Mouse (Mus musculus): ENCODE measurements at regions not wholly inside any gene's neighbourhood (a gene's known extent, or its start where the extent isn't known, plus 50 kb on each side); places are given as distances from the start of the nearest gene placed in this dataset.

DNA sequence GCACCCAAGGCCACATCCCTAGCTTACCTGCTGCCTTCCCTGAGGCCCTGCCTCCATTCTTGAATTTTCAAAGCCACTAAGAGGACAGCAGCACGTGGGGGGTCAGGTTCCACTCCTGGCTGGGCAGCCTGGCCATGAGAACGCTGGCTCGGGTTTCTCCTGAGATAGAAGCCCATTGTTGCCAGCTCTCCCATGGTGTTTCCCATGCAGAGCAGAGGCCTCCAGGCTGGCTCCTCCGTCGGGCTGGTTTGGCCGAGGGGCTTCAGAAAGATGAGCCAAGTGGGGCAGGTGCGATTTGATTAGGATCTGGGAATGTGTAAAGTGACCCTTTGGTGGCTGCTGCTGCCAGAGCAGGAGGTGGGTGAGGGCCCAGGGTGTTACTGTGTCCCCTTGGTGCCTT lies 87.8 kb upstream of the Otos start:
- no peak overlapping the region for H3K4me3 ChIP-seq (ENCODE audit: insufficient read depth, low read length)
- H3K4me1 ChIP-seq (ENCODE audit: control insufficient read depth, insufficient read depth, low read length): no peaks in the 10 kb centered on the region
- TF ChIP-seq CTCF (IDR thresholded peaks at IDR 0.05; ENCODE audit: extremely low read depth, insufficient read depth, low read length) (no peak), POLR2A (IDR thresholded peaks at IDR 0.05; ENCODE audit: extremely low read depth, insufficient read depth, low read length) (no peak)
- H3K27ac ChIP-seq (ENCODE audit: insufficient read depth, low read length): no peak overlapping the region

DNA sequence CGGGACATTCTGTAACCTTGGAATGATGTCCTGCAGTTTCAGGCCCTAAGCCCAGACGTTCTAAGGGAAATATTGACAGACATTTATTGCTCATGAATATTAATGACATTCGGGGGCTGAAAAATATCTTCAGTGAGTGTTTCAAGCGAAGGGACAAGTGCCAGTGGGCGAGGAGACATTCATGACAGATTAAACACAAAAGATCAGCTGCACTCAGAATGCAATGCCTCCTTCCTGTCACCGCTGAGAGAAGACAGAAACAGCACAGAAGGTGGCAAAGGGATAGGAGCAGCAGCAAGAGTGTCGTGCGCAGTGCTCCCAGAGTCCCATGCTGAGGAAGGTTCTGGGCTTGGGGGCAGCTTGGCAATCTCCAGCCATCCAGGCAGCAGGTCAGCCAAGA lies 85.1 kb upstream of the Otos start:
- no peak for TF ChIP-seq POLR2A (IDR thresholded peaks at IDR 0.05; ENCODE audit: extremely low read depth, insufficient read depth, low read length)
- no peak for TF ChIP-seq CTCF (IDR thresholded peaks at IDR 0.05; ENCODE audit: extremely low read depth, insufficient read depth, low read length)
- H3K4me3 ChIP-seq (ENCODE audit: insufficient read depth, low read length): no peak overlapping the region

DNA sequence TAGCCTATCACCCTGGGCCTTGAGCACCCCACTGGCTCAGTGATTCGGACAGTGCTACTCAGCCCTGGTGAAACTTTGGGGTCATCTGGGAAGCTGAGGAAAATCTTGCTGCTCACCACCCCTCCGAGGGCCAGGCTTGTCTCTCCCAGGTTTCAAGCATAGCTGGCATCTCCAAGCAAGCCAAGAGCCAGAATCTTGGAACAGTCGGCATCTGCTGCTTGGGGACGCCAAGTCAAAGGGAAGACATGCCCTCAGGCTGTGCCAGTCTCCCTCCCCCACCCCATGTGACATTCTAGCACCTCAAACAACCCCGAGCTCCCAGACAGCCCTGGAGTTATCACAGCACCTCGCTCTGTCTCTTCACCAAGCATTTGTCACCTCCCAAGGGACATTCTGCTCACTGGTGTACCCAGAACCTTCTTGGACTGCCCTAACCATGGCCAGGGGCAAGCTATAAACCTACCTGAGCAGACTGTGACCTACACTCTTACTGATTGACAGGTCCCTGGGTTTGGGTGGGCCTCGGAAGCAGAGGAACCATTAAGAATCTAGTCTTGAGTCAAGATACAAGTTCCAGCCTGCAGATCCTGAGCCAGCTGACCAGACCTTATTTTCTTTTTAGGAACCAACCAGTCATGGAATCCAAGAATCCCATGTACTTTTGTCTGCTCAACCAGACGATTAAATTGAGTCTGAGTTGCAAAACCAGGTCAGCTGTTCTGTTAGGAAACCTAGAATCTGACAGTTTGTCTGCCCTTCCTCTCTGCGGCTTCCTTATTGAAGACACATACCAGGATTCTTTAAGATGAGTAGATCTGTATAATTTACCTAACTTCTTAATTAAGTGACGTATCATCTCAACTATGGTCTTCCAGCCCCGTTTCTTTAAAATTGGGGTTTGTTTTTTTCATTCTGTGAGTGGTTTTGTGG lies 83.0 kb upstream of the Otos start:
- Histone ChIP-seq H3K4me1 (ENCODE audit: control insufficient read depth, insufficient read depth, low read length) (peaks cover 4% of the 10 kb centered on the region; the same call in 1 of the 2 replicates), H3K27ac (ENCODE audit: insufficient read depth, low read length) (no peak overlapping the region), H3K4me3 (ENCODE audit: insufficient read depth, low read length) (no peak overlapping the region)
- TF ChIP-seq POLR2A (IDR thresholded peaks at IDR 0.05; ENCODE audit: extremely low read depth, insufficient read depth, low read length) (no peak), CTCF (IDR thresholded peaks at IDR 0.05; ENCODE audit: extremely low read depth, insufficient read depth, low read length) (no peak)

More for the DNA sequence above, 85.1 kb upstream of the Otos start:
- Histone ChIP-seq H3K27ac (ENCODE audit: insufficient read depth, low read length) (no peak overlapping the region), H3K4me1 (ENCODE audit: control insufficient read depth, insufficient read depth, low read length) (peaks cover 4% of the 10 kb centered on the region; the same call in 1 of the 2 replicates)

DNA sequence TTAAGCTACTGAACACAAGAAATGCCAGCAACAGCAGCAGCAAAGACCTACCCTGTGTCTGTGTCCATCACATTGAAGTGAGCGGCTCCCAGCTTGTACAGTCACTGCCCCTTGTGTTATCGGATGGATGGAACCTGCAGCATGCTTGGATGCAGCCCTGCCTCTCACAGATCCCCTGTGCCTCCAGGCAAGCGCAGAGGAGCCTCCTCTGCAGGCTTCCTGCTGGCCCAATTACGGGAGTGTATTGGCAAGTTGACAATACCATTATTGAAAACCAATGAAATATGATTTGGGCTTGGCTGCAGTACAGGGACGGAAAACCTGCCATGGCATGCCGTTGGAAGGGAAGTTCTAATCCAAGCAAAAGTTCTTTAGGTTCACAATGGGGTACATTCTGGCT lies 81.9 kb upstream of the Otos start:
- TF ChIP-seq CTCF (IDR thresholded peaks at IDR 0.05; ENCODE audit: extremely low read depth, insufficient read depth, low read length): no peak
- Histone ChIP-seq H3K4me1 (ENCODE audit: control insufficient read depth, insufficient read depth, low read length) (peaks cover 4% of the 10 kb centered on the region; the same call in 1 of the 2 replicates), H3K27ac (ENCODE audit: insufficient read depth, low read length) (no peak overlapping the region), H3K4me3 (ENCODE audit: insufficient read depth, low read length) (no peak overlapping the region)

DNA sequence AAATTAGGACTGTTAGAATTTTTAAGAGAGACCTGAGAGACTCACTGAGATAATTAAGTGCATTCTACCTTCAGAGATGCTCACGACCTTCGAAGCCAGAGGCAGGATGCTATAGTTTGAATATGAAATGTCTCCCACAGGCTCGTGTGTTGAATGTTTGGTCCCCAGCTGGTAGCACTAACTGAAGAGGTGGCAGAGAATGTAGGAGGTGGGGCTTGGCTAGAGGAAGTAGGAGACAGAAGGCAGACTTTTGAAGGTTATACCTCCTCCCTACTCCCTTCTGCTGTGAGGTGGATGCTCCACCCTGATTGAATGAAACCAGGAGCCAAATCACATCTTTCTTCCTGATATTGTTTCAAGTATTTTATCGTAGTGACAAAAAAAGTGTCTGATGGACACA lies 79.3 kb upstream of the Otos start:
- no peak overlapping the region for H3K4me3 ChIP-seq (ENCODE audit: insufficient read depth, low read length)
- no peak overlapping the region for H3K27ac ChIP-seq (ENCODE audit: insufficient read depth, low read length)
- peaks cover 4% of the 10 kb centered on the region; the same call in 1 of the 2 replicates for H3K4me1 ChIP-seq (ENCODE audit: control insufficient read depth, insufficient read depth, low read length)
- TF ChIP-seq CTCF (IDR thresholded peaks at IDR 0.05; ENCODE audit: extremely low read depth, insufficient read depth, low read length): no peak
- TF ChIP-seq POLR2A (IDR thresholded peaks at IDR 0.05; ENCODE audit: extremely low read depth, insufficient read depth, low read length): no peak

DNA sequence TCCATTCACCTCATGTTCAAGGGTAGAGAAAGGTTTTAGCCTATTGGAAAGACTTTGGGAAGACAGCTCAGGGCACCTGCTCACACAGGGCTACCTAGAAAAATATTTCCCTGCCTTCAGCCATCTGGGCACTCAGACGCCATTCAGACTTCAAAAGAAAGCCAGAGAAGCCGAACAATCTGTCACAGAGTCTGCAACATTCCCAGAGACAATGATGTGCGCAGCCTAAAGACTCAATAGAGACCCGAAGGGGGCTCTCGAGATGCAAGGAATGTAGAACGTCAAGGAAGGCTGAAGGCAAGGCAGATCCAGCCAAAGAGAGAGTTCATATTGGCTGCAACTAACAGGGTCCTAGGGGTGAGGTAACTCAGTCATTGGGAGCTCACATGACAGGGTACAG lies 78.7 kb upstream of the Otos start:
- Histone ChIP-seq H3K4me1 (ENCODE audit: control insufficient read depth, insufficient read depth, low read length) (peaks cover 4% of the 10 kb centered on the region; the same call in 1 of the 2 replicates), H3K27ac (ENCODE audit: insufficient read depth, low read length) (no peak overlapping the region), H3K4me3 (ENCODE audit: insufficient read depth, low read length) (no peak overlapping the region)
- TF ChIP-seq POLR2A (IDR thresholded peaks at IDR 0.05; ENCODE audit: extremely low read depth, insufficient read depth, low read length): no peak
- TF ChIP-seq CTCF (IDR thresholded peaks at IDR 0.05; ENCODE audit: extremely low read depth, insufficient read depth, low read length): no peak

DNA sequence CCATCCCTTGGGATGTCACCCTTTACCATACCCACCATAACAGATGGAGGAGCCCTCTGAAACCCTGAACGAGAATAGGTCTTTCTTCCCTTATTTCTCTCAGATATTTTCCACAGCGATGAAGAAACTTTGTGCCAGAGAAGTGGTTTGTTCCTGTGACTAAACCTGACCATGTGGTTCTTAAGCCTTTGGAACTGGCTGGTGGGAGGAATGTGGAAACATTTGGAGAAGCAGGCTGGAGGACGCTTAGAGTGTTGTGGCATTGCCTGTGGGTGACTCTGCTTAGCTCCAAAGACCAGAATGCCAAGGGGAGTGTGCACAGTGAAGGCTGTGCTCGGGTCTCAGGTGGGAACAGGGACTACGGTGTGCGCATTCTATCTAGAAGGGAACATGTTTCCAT lies 77.7 kb upstream of the Otos start:
- Histone ChIP-seq H3K4me1 (ENCODE audit: control insufficient read depth, insufficient read depth, low read length) (peaks cover 4% of the 10 kb centered on the region; the same call in 1 of the 2 replicates), H3K27ac (ENCODE audit: insufficient read depth, low read length) (no peak overlapping the region), H3K4me3 (ENCODE audit: insufficient read depth, low read length) (no peak overlapping the region)
- no peak for TF ChIP-seq CTCF (IDR thresholded peaks at IDR 0.05; ENCODE audit: extremely low read depth, insufficient read depth, low read length)
- peak; percentile 18; the same call in 1 of the 2 replicates for TF ChIP-seq POLR2A (IDR thresholded peaks at IDR 0.05; ENCODE audit: extremely low read depth, insufficient read depth, low read length)

DNA sequence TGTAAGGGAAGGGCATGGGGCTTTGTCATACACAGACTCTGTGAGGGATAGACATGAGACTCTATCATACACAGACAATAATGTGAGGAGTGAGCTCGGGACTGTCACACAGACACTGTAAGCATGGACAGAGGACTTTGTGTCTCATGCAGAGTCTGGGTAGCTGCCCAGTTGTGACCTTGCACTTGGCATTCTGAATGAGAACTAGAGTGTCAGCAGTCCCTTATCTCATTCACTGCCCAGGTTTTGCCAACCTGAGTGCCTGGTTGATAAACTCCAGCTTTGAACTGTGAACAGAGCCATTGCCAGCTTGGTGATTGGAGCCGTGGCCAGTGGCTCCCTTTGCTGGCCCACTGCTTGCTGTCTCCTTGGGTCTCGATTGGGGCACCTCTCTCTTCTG lies 75.5 kb upstream of the Otos start:
- TF ChIP-seq POLR2A (IDR thresholded peaks at IDR 0.05; ENCODE audit: extremely low read depth, insufficient read depth, low read length) (no peak), CTCF (IDR thresholded peaks at IDR 0.05; ENCODE audit: extremely low read depth, insufficient read depth, low read length) (no peak)
- Histone ChIP-seq H3K4me3 (ENCODE audit: insufficient read depth, low read length) (no peak overlapping the region), H3K27ac (ENCODE audit: insufficient read depth, low read length) (no peak overlapping the region), H3K4me1 (ENCODE audit: control insufficient read depth, insufficient read depth, low read length) (no peaks in the 10 kb centered on the region)

DNA sequence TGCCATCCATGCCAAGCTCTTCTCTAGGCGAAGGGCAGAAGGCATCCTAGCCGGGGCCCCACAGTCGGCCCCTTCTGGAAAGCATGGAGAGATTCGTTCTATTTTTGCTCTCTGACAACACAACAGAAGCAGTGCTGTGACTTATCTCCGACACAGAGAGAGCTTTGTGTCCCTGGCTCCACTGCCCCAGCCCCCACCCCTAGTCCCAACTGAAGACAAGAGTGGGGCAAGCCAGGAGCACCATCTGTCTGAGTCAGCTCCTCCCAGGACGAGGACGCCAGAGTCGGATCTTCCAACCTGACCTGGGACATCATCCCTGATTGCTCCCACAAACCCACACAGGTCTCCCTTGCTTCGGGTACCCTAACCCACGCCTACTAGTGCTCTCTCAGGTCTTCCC lies 71.9 kb upstream of the Otos start:
- no peak overlapping the region for H3K27ac ChIP-seq (ENCODE audit: insufficient read depth, low read length)
- TF ChIP-seq POLR2A (IDR thresholded peaks at IDR 0.05; ENCODE audit: extremely low read depth, insufficient read depth, low read length) (no peak), CTCF (IDR thresholded peaks at IDR 0.05; ENCODE audit: extremely low read depth, insufficient read depth, low read length) (no peak)
- peaks cover 2% of the 10 kb centered on the region for H3K4me1 ChIP-seq (ENCODE audit: control insufficient read depth, insufficient read depth, low read length)
- no peak overlapping the region for H3K4me3 ChIP-seq (ENCODE audit: insufficient read depth, low read length)

DNA sequence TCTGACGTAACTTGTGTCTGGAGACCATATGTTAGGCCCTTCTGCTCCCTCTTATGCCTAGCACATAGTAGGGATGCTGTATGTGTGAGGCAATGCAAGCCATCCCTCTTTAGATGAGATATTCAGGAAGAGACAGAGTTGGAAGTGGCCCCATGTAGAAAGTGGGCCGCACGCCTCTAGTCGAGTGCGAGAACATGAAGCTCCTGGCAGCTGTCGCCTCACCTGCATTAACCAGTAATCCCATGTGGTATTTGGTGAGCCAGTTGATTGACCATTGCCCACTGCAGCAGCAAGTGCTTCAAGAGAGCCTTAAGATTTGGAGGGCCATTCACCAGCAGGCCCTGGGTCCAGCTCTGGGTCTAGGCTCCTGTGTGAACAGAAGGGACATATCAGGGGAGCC lies 71.2 kb upstream of the Otos start:
- Histone ChIP-seq H3K27ac (ENCODE audit: insufficient read depth, low read length) (no peak overlapping the region), H3K4me3 (ENCODE audit: insufficient read depth, low read length) (no peak overlapping the region), H3K4me1 (ENCODE audit: control insufficient read depth, insufficient read depth, low read length) (peaks cover 2% of the 10 kb centered on the region)
- TF ChIP-seq CTCF (IDR thresholded peaks at IDR 0.05; ENCODE audit: extremely low read depth, insufficient read depth, low read length) (no peak), POLR2A (IDR thresholded peaks at IDR 0.05; ENCODE audit: extremely low read depth, insufficient read depth, low read length) (no peak)
